Mouse (Mus musculus) thymus, adult 2 months (tissue): ENCODE measurements around the gene Dgcr2. TPM values are rescaled to one million over a fixed set of nuclear protein-coding genes. Genes with fewer than 3 reads are reported as not detected.

Experiments used
- DNase-seq: peaks from one replicate; pipeline ENCODE4 v3.0.0; 2021
- H3K27ac ChIP-seq: fragments of 200-500 bp; 2 replicates; pipeline ENCODE4 v1.5.1; 2012; ENCODE audit warnings: low read length, control low read depth; ENCODE audit not compliant: control insufficient read depth, insufficient read depth
- H3K27me3 ChIP-seq: fragments of 200-500 bp; 2 replicates; pipeline ENCODE4 v1.6.1; 2012; ENCODE audit warnings: mild to moderate bottlenecking, low read length, moderate library complexity, mixed read lengths; ENCODE audit not compliant: control insufficient read depth, insufficient read depth
- H3K36me3 ChIP-seq: fragments of 200-500 bp; 2 replicates; pipeline ENCODE4 v1.6.1; 2012; ENCODE audit warnings: mild to moderate bottlenecking, low read length, moderate library complexity; ENCODE audit not compliant: control insufficient read depth, insufficient read depth
- H3K4me1 ChIP-seq: fragments of 200-500 bp; replicated peaks from 2 replicates; pipeline ENCODE4 v1.6.1; 2012; ENCODE audit warnings: low read length; ENCODE audit not compliant: control insufficient read depth, insufficient read depth
- H3K4me3 ChIP-seq: fragments of 200-500 bp; 2 replicates; pipeline ENCODE4 v1.5.1; 2012; ENCODE audit warnings: mild to moderate bottlenecking, low read length, control low read depth, moderate library complexity; ENCODE audit not compliant: control insufficient read depth, insufficient read depth
- CTCF ChIP-seq: fragments of 200-500 bp; IDR thresholded peaks from 2 replicates; pipeline ENCODE4 v1.5.1; 2012; ENCODE audit warnings: mild to moderate bottlenecking, control low read depth, low read length, moderate library complexity, borderline replicate concordance; ENCODE audit not compliant: control insufficient read depth, poor library complexity, insufficient read depth; ENCODE audit errors: extremely low read depth
- POLR2A ChIP-seq: fragments of 200-500 bp; IDR thresholded peaks from 2 replicates; pipeline ENCODE4 v1.6.1; 2012; ENCODE audit warnings: mild to moderate bottlenecking, low read length, control low read depth, moderate library complexity; ENCODE audit not compliant: control insufficient read depth, poor library complexity, insufficient read depth; ENCODE audit errors: extremely low read depth
- WGBS: fragments of 180-500 bp; shearing (Covaris S2); methylation state at CpG from one replicate; pipeline ENCODE4 v1.1.7; 2018; 5-methylcytosine and 5-hydroxymethylcytosine counted together
- polyA plus RNA-seq: library from polyadenylated mRNA; depleted of rRNA; stranded (reverse); fragments of >200 nt; gene quantifications from 2 replicates; pipeline ENCODE4 v1.2.3, GENCODE M21; 2012

Gene Dgcr2
- polyA plus RNA-seq, 1 experiment = 215 TPM

GRCm38 (mm10) chr16:17914307-17915249, 16.2 kb upstream of the Dgcr2 start, which contains the start of gene Gsc2:
Gene Gsc2, minus strand, starts transcription at chr16:17915059.
- DNase-seq = peak; percentile 18
- Histone ChIP-seq H3K4me3 (0 out of 2 replicates have a peak within 1 kb of the TSS, but pooled peaks have one; percentile 2), H3K4me1 (peaks cover 9% of the 10 kb centered on the region), H3K27me3 (peaks cover 15% of the 10 kb centered on the region), H3K36me3 (no peaks in the 10 kb centered on the region), H3K27ac (no peak within 1 kb of the TSS)
- no peak for TF ChIP-seq CTCF
- no peak for TF ChIP-seq POLR2A
- WGBS = 3% methylated on average over 102 of the region's 106 CpGs

GRCm38 (mm10) chr16:17911052-17911595, 12.8 kb upstream of the Dgcr2 start, which contains the start of gene Ess2:
Gene Ess2, minus strand, starts transcription at chr16:17911348.
- H3K36me3 ChIP-seq = peaks cover 10% of the 10 kb centered on the region
- H3K4me1 ChIP-seq = peaks cover 9% of the 10 kb centered on the region
- DNase-seq = peak; percentile 85
- peaks cover 15% of the 10 kb centered on the region for H3K27me3 ChIP-seq
- no peak within 1 kb of the TSS for H3K27ac ChIP-seq
- under 1% methylated on average over 35 of the region's 35 CpGs for WGBS
- TF ChIP-seq CTCF (peak; percentile 46; the same call in 1 of the 2 replicates), POLR2A (peak; percentile 65; the same call in 1 of the 2 replicates)
- peak within 1 kb of the TSS; percentile 73 for H3K4me3 ChIP-seq

- H3K27me3 ChIP-seq = no peaks in the 10 kb centered on the region
- no peak overlapping the region for H3K4me3 ChIP-seq
- no peak for TF ChIP-seq POLR2A
- TF ChIP-seq CTCF = no peak
- peaks cover 4% of the 10 kb centered on the region for H3K36me3 ChIP-seq
- DNase-seq = no peak
- no peak overlapping the region for H3K27ac ChIP-seq
- H3K4me1 ChIP-seq = no peaks in the 10 kb centered on the region
Observed at GRCm38 (mm10) chr16:17896091-17896490, 2.3 kb downstream of the Dgcr2 start.

- Histone ChIP-seq H3K4me1 (peaks cover 12% of the 10 kb centered on the region), H3K27me3 (no peaks in the 10 kb centered on the region), H3K4me3 (no peak within 1 kb of the TSS), H3K36me3 (no peaks in the 10 kb centered on the region), H3K27ac (no peak within 1 kb of the TSS)
- TF ChIP-seq POLR2A (no peak), CTCF (no peak)
- DNase-seq = no peak
- WGBS = 91% methylated on average over 2 of the region's 2 CpGs
Observed at GRCm38 (mm10) chr16:17893923-17894322, 4.4 kb downstream of the Dgcr2 start, which contains the start of gene Tssk1. Gene Tssk1, plus strand, starts transcription at chr16:17894223.

GRCm38 (mm10) chr16:17892606-17893005, 5.8 kb downstream of the Dgcr2 start:
- Histone ChIP-seq H3K4me1 (peaks cover 12% of the 10 kb centered on the region), H3K36me3 (no peaks in the 10 kb centered on the region), H3K4me3 (no peak overlapping the region), H3K27me3 (no peaks in the 10 kb centered on the region), H3K27ac (no peak overlapping the region)
- no peak for TF ChIP-seq CTCF
- 62% methylated on average over 3 of the region's 3 CpGs for WGBS
- no peak for DNase-seq

- Histone ChIP-seq H3K27ac (peak within 1 kb of the TSS; percentile 48), H3K27me3 (no peaks in the 10 kb centered on the region), H3K4me1 (peaks cover 12% of the 10 kb centered on the region), H3K4me3 (peak within 1 kb of the TSS; percentile 88), H3K36me3 (no peaks in the 10 kb centered on the region)
- WGBS = under 1% methylated on average over 38 of the region's 38 CpGs
- TF ChIP-seq POLR2A = peak; percentile 91
- TF ChIP-seq CTCF = no peak
- peak; percentile 100 for DNase-seq
Observed at GRCm38 (mm10) chr16:17891567-17891959, 6.8 kb downstream of the Dgcr2 start, which contains the start of gene Gm20518. Gene Gm20518, minus strand, starts transcription at chr16:17891671.
